Comparison of ENCODE assay signal across 16 mouse cellular contexts in genomic region chr5:74279673-74280072, GRCm38 (mm10).
"Had no signal": no experiment of that assay in that cellular context is flagged by ENCODE, and none has a peak within 500 bp of the region (broad histone marks: within the 10 kb centered on the region; RNA-seq: fewer than 3 reads in every experiment).

No protein-coding gene starts in this region.

- H3K4me3 ChIP-seq: layer of hippocampus, adult 2 months; limb, embryonic 13.5 days; liver, embryonic 15.5 days; midbrain, embryonic 12.5 days; neural tube, embryonic 13.5 days had no signal

- DNase-seq: left cerebral cortex, postnatal 4 days; retina, postnatal 1 day; right cerebral cortex, postnatal 4 days; spleen, adult 18-20 months; thymus, postnatal 4 days had no signal

- H3K9ac ChIP-seq: limb, embryonic 13.5 days; liver, embryonic 15.5 days; midbrain, embryonic 12.5 days; neural tube, embryonic 13.5 days had no signal

- H3K36me3 ChIP-seq: limb, embryonic 13.5 days; liver, embryonic 15.5 days; midbrain, embryonic 12.5 days; neural tube, embryonic 13.5 days had no signal

- H3K4me2 ChIP-seq: limb, embryonic 13.5 days; liver, embryonic 11.5 days; liver, embryonic 15.5 days; midbrain, embryonic 12.5 days; neural tube, embryonic 13.5 days had no signal

- H3K9me3 ChIP-seq: limb, embryonic 13.5 days; liver, embryonic 15.5 days; midbrain, embryonic 12.5 days; neural tube, embryonic 13.5 days had no signal

- H3K27me3 ChIP-seq: limb, embryonic 13.5 days; liver, embryonic 15.5 days; midbrain, embryonic 12.5 days; neural tube, embryonic 13.5 days had no signal

- H3K27ac ChIP-seq: layer of hippocampus, adult 2 months; limb, embryonic 13.5 days; liver, embryonic 15.5 days; midbrain, embryonic 12.5 days; neural tube, embryonic 13.5 days had no signal

- ATAC-seq: hindbrain, embryonic 16.5 days; inflammation-experienced regulatory T-cells, adult 6 months; intestine, postnatal 0 days; lung, postnatal 0 days; midbrain, embryonic 16.5 days had no signal
